ENCODE assay signal across 20 mouse cellular contexts in genomic region chr9:73137341-73137886, GRCm38 (mm10). TPM values are rescaled to one million over a fixed set of nuclear protein-coding genes. Genes with fewer than 3 reads are reported as not detected.
"Had no signal": no experiment of that assay in that cellular context is flagged by ENCODE, and none has a peak within 500 bp of the region (broad histone marks: within the 10 kb centered on the region; RNA-seq: fewer than 3 reads in every experiment).

No protein-coding gene starts in this region.

- H3K4me3 ChIP-seq: layer of hippocampus, adult 2 months; limb, embryonic 12.5 days; liver, embryonic 15.5 days; midbrain, embryonic 13.5 days; neural tube, embryonic 15.5 days had no signal

- H3K27me3 ChIP-seq: limb, embryonic 12.5 days; liver, embryonic 15.5 days; midbrain, embryonic 13.5 days; neural tube, embryonic 15.5 days had no signal

- H3K4me2 ChIP-seq: limb, embryonic 12.5 days; liver, embryonic 15.5 days; midbrain, embryonic 13.5 days; neural tube, embryonic 15.5 days had no signal

- H3K27ac ChIP-seq: kidney, postnatal 0 days; layer of hippocampus, adult 2 months; limb, embryonic 12.5 days; liver, embryonic 15.5 days; midbrain, embryonic 13.5 days; neural tube, embryonic 15.5 days had no signal

- H3K9ac ChIP-seq: limb, embryonic 12.5 days; liver, embryonic 15.5 days; midbrain, embryonic 13.5 days; neural tube, embryonic 15.5 days had no signal

- H3K9me3 ChIP-seq: limb, embryonic 12.5 days; liver, embryonic 15.5 days; midbrain, embryonic 13.5 days; neural tube, embryonic 15.5 days had no signal

- H3K4me1 ChIP-seq: limb, embryonic 12.5 days; liver, embryonic 15.5 days; midbrain, embryonic 13.5 days; neural tube, embryonic 15.5 days had no signal

- ATAC-seq: intestine, embryonic 16.5 days; lung, postnatal 0 days; midbrain, embryonic 13.5 days had no signal

- DNase-seq: kidney, adult 8-10 months; kidney, postnatal 4 days; lung, adult 2 months; lung, postnatal 4 days; right cerebral cortex, adult 18-20 months; right cerebral cortex, postnatal 25 days; thymus, adult 18-20 months; thymus, postnatal 25 days had no signal

- H3K36me3 ChIP-seq: limb, embryonic 12.5 days; liver, embryonic 15.5 days; midbrain, embryonic 13.5 days; neural tube, embryonic 15.5 days had no signal

RNA-seq across cellular contexts. Expression of gene Gm20509, which starts 35.1 kb away (rescaled TPM):
- polyA plus RNA-seq: intestine, embryonic 16.5 days; kidney, postnatal 0 days; limb, embryonic 12.5 days; liver, adult 2 months; liver, embryonic 15.5 days; lung, adult 2 months; lung, postnatal 0 days; midbrain, embryonic 13.5 days; neural tube, embryonic 11.5 days; neural tube, embryonic 15.5 days; small intestine, adult 2 months; urinary bladder, adult 2 months had no signal

RNA-seq across cellular contexts. Expression of gene Khdc3, which starts 35.8 kb away (rescaled TPM):
- polyA plus RNA-seq: intestine, embryonic 16.5 days; limb, embryonic 12.5 days; liver, adult 2 months; neural tube, embryonic 11.5 days had no signal
